Mouse (Mus musculus): Measurements from ENCODE around the gene Trpv3.

- TF ChIP-seq POU5F1 (IDR thresholded peaks at IDR 0.05; ENCODE audit: borderline replicate concordance, low read length): no peak
- no peak for TF ChIP-seq CTCF (conservative IDR thresholded peaks at IDR 0.05; ENCODE audit: low read length)
Measured at GRCm38 (mm10) chr11:73258664-73259063, 8.5 kb upstream of the Trpv3 start.

Data from E14TG2a.4 (cell line).